Mouse (Mus musculus): ENCODE measurements at regions not wholly inside any gene's neighbourhood (a gene's known extent, or its start where the extent isn't known, plus 50 kb on each side); places are given as distances from the start of the nearest gene placed in this dataset.
A peak's percentile ranks its signal among the peaks of the same experiment; 100 is the strongest.

- no peak overlapping the region for H3K4me3 ChIP-seq
- peaks cover 11% of the 10 kb centered on the region; the same call in 1 of the 2 replicates for H3K27me3 ChIP-seq
- H3K4me1 ChIP-seq = peaks cover 10% of the 10 kb centered on the region
- no peak overlapping the region for H3K4me2 ChIP-seq (replicated peaks)
- H3K27ac ChIP-seq = no peak overlapping the region
- no peaks in the 10 kb centered on the region for H3K9me3 ChIP-seq (replicated peaks)
- ATAC-seq (ENCODE audit: low FRiP score) = no peak
- H3K9ac ChIP-seq = no peak overlapping the region
- H3K36me3 ChIP-seq = no peaks in the 10 kb centered on the region
Measured at GRCm38 (mm10) chr8:127942319-127942718, 416.1 kb upstream of the Nrp1 start.

- H3K4me1 ChIP-seq = peaks cover 2% of the 10 kb centered on the region
- 0 out of 2 replicates have a peak, but pooled peaks cover under 1% of the 10 kb centered on the region for H3K27me3 ChIP-seq
- no peak overlapping the region for H3K4me2 ChIP-seq (replicated peaks)
- no peak overlapping the region for H3K9ac ChIP-seq
- no peaks in the 10 kb centered on the region for H3K9me3 ChIP-seq (replicated peaks)
- no peak overlapping the region for H3K4me3 ChIP-seq
- no peak for ATAC-seq (ENCODE audit: low FRiP score)
- H3K27ac ChIP-seq = no peak overlapping the region
- no peaks in the 10 kb centered on the region for H3K36me3 ChIP-seq
Measured at GRCm38 (mm10) chr8:127944955-127945498, 413.4 kb upstream of the Nrp1 start.

GRCm38 (mm10) chr8:127957571-127957970 lies 400.8 kb upstream of the Nrp1 start:
- Histone ChIP-seq H3K4me1 (peaks cover 6% of the 10 kb centered on the region; the same call in 1 of the 2 replicates), H3K27me3 (no peaks in the 10 kb centered on the region), H3K9ac (no peak overlapping the region), H3K4me2 (replicated peaks) (no peak overlapping the region), H3K4me3 (no peak overlapping the region), H3K36me3 (no peaks in the 10 kb centered on the region), H3K9me3 (replicated peaks) (no peaks in the 10 kb centered on the region), H3K27ac (no peak overlapping the region)
- ATAC-seq (ENCODE audit: low FRiP score) = no peak
- WGBS = 78% methylated on average over 1 of the region's 1 CpGs

GRCm38 (mm10) chr8:127958351-127959044 lies 399.9 kb upstream of the Nrp1 start:
- Histone ChIP-seq H3K4me2 (replicated peaks) (no peak overlapping the region), H3K9me3 (replicated peaks) (no peaks in the 10 kb centered on the region), H3K4me1 (peaks cover 6% of the 10 kb centered on the region; the same call in 1 of the 2 replicates), H3K36me3 (no peaks in the 10 kb centered on the region), H3K27me3 (no peaks in the 10 kb centered on the region), H3K27ac (no peak overlapping the region), H3K4me3 (no peak overlapping the region), H3K9ac (no peak overlapping the region)
- WGBS = 60% methylated on average over 12 of the region's 12 CpGs
- no peak for ATAC-seq (ENCODE audit: low FRiP score)

- H3K27ac ChIP-seq = no peak overlapping the region
- 74% methylated on average over 1 of the region's 1 CpGs for WGBS
- H3K4me3 ChIP-seq = no peak overlapping the region
- H3K27me3 ChIP-seq = no peaks in the 10 kb centered on the region
- no peak for ATAC-seq (ENCODE audit: low FRiP score)
- H3K36me3 ChIP-seq = no peaks in the 10 kb centered on the region
- no peaks in the 10 kb centered on the region for H3K9me3 ChIP-seq (replicated peaks)
- H3K9ac ChIP-seq = no peak overlapping the region
- H3K4me1 ChIP-seq = peaks cover 6% of the 10 kb centered on the region; the same call in 1 of the 2 replicates
- no peak overlapping the region for H3K4me2 ChIP-seq (replicated peaks)
Measured at GRCm38 (mm10) chr8:127962862-127963261, 395.5 kb upstream of the Nrp1 start.

GRCm38 (mm10) chr8:127963625-127964024 lies 394.8 kb upstream of the Nrp1 start:
- Histone ChIP-seq H3K27me3 (no peaks in the 10 kb centered on the region), H3K4me2 (replicated peaks) (no peak overlapping the region), H3K9ac (no peak overlapping the region), H3K36me3 (no peaks in the 10 kb centered on the region), H3K4me3 (no peak overlapping the region), H3K9me3 (replicated peaks) (no peaks in the 10 kb centered on the region), H3K4me1 (peaks cover 6% of the 10 kb centered on the region; the same call in 1 of the 2 replicates), H3K27ac (no peak overlapping the region)
- WGBS = 90% methylated on average over 6 of the region's 6 CpGs
- no peak for ATAC-seq (ENCODE audit: low FRiP score)

- no peaks in the 10 kb centered on the region for H3K9me3 ChIP-seq (replicated peaks)
- no peak for ATAC-seq (ENCODE audit: low FRiP score)
- no peak overlapping the region for H3K4me2 ChIP-seq (replicated peaks)
Measured at GRCm38 (mm10) chr8:127964801-127965200, 393.6 kb upstream of the Nrp1 start.

GRCm38 (mm10) chr8:127965341-127965740 lies 393.1 kb upstream of the Nrp1 start:
- no peak overlapping the region for H3K4me2 ChIP-seq (replicated peaks)
- H3K27ac ChIP-seq = no peak overlapping the region
- H3K9ac ChIP-seq = no peak overlapping the region
- no peak overlapping the region for H3K4me3 ChIP-seq
- H3K36me3 ChIP-seq = no peaks in the 10 kb centered on the region
- no peaks in the 10 kb centered on the region for H3K27me3 ChIP-seq
- WGBS = 81% methylated on average over 2 of the region's 2 CpGs
- no peaks in the 10 kb centered on the region for H3K9me3 ChIP-seq (replicated peaks)
- H3K4me1 ChIP-seq = no peaks in the 10 kb centered on the region
- no peak for ATAC-seq (ENCODE audit: low FRiP score)

More at GRCm38 (mm10) chr8:127964801-127965200, 393.6 kb upstream of the Nrp1 start:
- no peaks in the 10 kb centered on the region for H3K4me1 ChIP-seq
- H3K36me3 ChIP-seq = no peaks in the 10 kb centered on the region
- no peak overlapping the region for H3K9ac ChIP-seq
- no peak overlapping the region for H3K27ac ChIP-seq
- no peaks in the 10 kb centered on the region for H3K27me3 ChIP-seq
- no peak overlapping the region for H3K4me3 ChIP-seq

GRCm38 (mm10) chr8:127968026-127968425 lies 390.4 kb upstream of the Nrp1 start:
- H3K36me3 ChIP-seq = no peaks in the 10 kb centered on the region
- no peak overlapping the region for H3K9ac ChIP-seq
- no peaks in the 10 kb centered on the region for H3K27me3 ChIP-seq
- no peaks in the 10 kb centered on the region for H3K9me3 ChIP-seq (replicated peaks)
- no peak overlapping the region for H3K27ac ChIP-seq
- ATAC-seq (ENCODE audit: low FRiP score) = no peak
- H3K4me2 ChIP-seq (replicated peaks) = no peak overlapping the region
- no peak overlapping the region for H3K4me3 ChIP-seq
- no peaks in the 10 kb centered on the region for H3K4me1 ChIP-seq
- 88% methylated on average over 2 of the region's 2 CpGs for WGBS

- no peak overlapping the region for H3K27ac ChIP-seq
- no peaks in the 10 kb centered on the region for H3K27me3 ChIP-seq
- H3K9ac ChIP-seq = no peak overlapping the region
- H3K4me3 ChIP-seq = no peak overlapping the region
- H3K4me1 ChIP-seq = no peaks in the 10 kb centered on the region
- no peak overlapping the region for H3K4me2 ChIP-seq (replicated peaks)
- H3K9me3 ChIP-seq (replicated peaks) = no peaks in the 10 kb centered on the region
- WGBS = 91% methylated on average over 2 of the region's 2 CpGs
- no peaks in the 10 kb centered on the region for H3K36me3 ChIP-seq
- ATAC-seq (ENCODE audit: low FRiP score) = no peak
Measured at GRCm38 (mm10) chr8:127973194-127973593, 385.2 kb upstream of the Nrp1 start.

- Histone ChIP-seq H3K4me1 (no peaks in the 10 kb centered on the region), H3K27ac (no peak overlapping the region), H3K9me3 (replicated peaks) (no peaks in the 10 kb centered on the region), H3K4me2 (replicated peaks) (no peak overlapping the region), H3K9ac (no peak overlapping the region), H3K36me3 (no peaks in the 10 kb centered on the region), H3K27me3 (no peaks in the 10 kb centered on the region), H3K4me3 (no peak overlapping the region)
- 62% methylated on average over 2 of the region's 2 CpGs for WGBS
- ATAC-seq (ENCODE audit: low FRiP score) = 0 out of 2 replicates have a peak, but pooled peaks have one; percentile 46
Measured at GRCm38 (mm10) chr8:127977746-127978145, 380.7 kb upstream of the Nrp1 start.

GRCm38 (mm10) chr8:127979180-127980030 lies 379.0 kb upstream of the Nrp1 start:
- ATAC-seq (ENCODE audit: low FRiP score) = no peak
- 76% methylated on average over 5 of the region's 5 CpGs for WGBS
- Histone ChIP-seq H3K4me1 (no peaks in the 10 kb centered on the region), H3K9me3 (replicated peaks) (no peaks in the 10 kb centered on the region), H3K4me3 (no peak overlapping the region), H3K27me3 (no peaks in the 10 kb centered on the region), H3K36me3 (no peaks in the 10 kb centered on the region), H3K27ac (no peak overlapping the region), H3K4me2 (replicated peaks) (no peak overlapping the region), H3K9ac (no peak overlapping the region)

Data from hindbrain, embryonic 12.5 days (tissue).